15 mouse cellular contexts compared by ENCODE assay signal in genomic region chr14:62020996-62021395, GRCm38 (mm10).
"Had no signal": no experiment of that assay in that cellular context is flagged by ENCODE, and none has a peak within 500 bp of the region (broad histone marks: within the 10 kb centered on the region; RNA-seq: fewer than 3 reads in every experiment).

No protein-coding gene starts in this region.

- ATAC-seq: lung, postnatal 0 days had no signal

- H3K27me3 ChIP-seq: limb, embryonic 15.5 days; neural tube, embryonic 15.5 days had no signal

- H3K4me3 ChIP-seq: limb, embryonic 15.5 days; midbrain, embryonic 10.5 days; myocyte; neural tube, embryonic 15.5 days had no signal

- DNase-seq: kidney, adult 8-10 months; kidney, postnatal 25 days; layer of hippocampus, adult 9-11 months; layer of hippocampus, postnatal 36 days; lung, adult 18-20 months; lung, postnatal 4 days; midbrain, embryonic 14.5 days; thymus, adult 2 months; thymus, postnatal 25 days had no signal

- H3K36me3 ChIP-seq: limb, embryonic 15.5 days; midbrain, embryonic 10.5 days; neural tube, embryonic 15.5 days had no signal

- H3K27ac ChIP-seq: limb, embryonic 15.5 days; liver, embryonic 14.5 days; midbrain, embryonic 10.5 days; neural tube, embryonic 15.5 days had no signal

- H3K9ac ChIP-seq: limb, embryonic 15.5 days; liver, embryonic 14.5 days; neural tube, embryonic 15.5 days had no signal

- H3K4me2 ChIP-seq: limb, embryonic 15.5 days; neural tube, embryonic 15.5 days had no signal

- H3K9me3 ChIP-seq: limb, embryonic 15.5 days; midbrain, embryonic 10.5 days; neural tube, embryonic 15.5 days had no signal
